In the genomic region with DNA sequence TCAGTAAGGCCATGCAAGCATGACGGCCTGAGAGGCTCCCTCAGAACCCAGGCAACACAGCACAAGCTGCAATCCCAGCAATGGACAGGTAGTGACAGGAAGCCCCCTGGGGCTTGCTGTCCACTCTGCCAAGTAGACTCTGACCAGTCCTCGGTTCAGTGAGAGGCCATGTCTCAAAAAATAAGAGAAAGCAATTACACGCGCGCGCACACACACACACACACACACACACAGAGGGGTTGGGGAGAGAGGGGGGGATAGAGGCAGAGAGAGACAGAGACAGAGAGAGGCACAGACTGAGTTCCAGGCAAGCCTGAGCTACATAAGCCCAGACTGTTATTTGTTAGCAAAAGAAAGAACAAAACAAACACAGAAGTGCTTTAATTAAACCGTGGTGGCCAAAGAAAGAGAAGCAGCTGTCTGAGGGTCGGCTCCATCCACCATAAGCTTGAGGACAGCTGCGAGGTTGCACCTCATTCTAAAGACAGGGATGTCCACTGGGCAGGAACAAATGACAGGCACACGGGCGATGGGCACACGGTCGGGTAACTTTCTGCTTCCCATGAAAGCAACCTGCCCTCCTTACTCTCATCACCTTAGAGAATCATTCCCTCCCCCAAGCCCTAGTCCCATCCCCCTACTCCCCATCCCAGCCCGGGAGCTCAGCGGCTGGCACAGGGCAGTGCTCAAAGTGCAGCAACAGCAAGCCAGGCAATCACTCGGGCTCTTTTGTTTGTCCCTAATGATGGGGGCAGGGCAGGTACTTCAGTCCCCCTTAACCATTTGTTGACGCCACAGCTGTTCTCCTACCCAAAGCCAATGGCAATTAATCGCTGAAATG, we compare ENCODE assay signal across 8 mouse cellular contexts. TPM values are rescaled to one million over a fixed set of nuclear protein-coding genes. Genes with fewer than 3 reads are reported as not detected.
DNase-seq lines count a peak whose midpoint lies in the region; ATAC-seq lines count a peak whose summit lies in the region.

No protein-coding gene starts in this region.

- no peaks in the 10 kb centered on the region for H3K27me3 ChIP-seq in heart, embryonic 15.5 days
- H3K27me3 ChIP-seq in limb, embryonic 10.5 days (ENCODE audit: low read depth, poor library complexity, severe bottlenecking), result no peaks in the 10 kb centered on the region
- H3K27me3 ChIP-seq in stomach, embryonic 15.5 days (replicated peaks), result no peaks in the 10 kb centered on the region

- peaks cover 35% of the 10 kb centered on the region for H3K4me1 ChIP-seq in heart, embryonic 15.5 days (replicated peaks)
- peaks cover 30% of the 10 kb centered on the region for H3K4me1 ChIP-seq in limb, embryonic 10.5 days
- H3K4me1 ChIP-seq in stomach, embryonic 15.5 days, result peaks cover 15% of the 10 kb centered on the region

- 32% methylated on average over 18 of the region's 18 CpGs for WGBS in heart, embryonic 15.5 days
- WGBS in limb, embryonic 10.5 days, result 28% methylated on average over 18 of the region's 18 CpGs
- 31% methylated on average over 18 of the region's 18 CpGs for WGBS in stomach, embryonic 15.5 days

- peak; percentile 11 for DNase-seq in ES-CJ7 (ENCODE audit: low read depth, low spot score)
- DNase-seq in cerebellum, adult 9-10 months, result peak; percentile 33
- peak; percentile 44 for DNase-seq in limb, embryonic 10.5 days (ENCODE audit: low spot score)
- DNase-seq in adrenal gland, adult 8-10 months, result no peak
- DNase-seq in gastrocnemius, postnatal 10 days, result no peak
- DNase-seq in left cerebral cortex, adult 18-20 months (ENCODE audit: low spot score in 2 of 2), result no peak

- H3K9ac ChIP-seq in heart, embryonic 15.5 days, result no peak overlapping the region
- no peak overlapping the region for H3K9ac ChIP-seq in stomach, embryonic 15.5 days

- H3K4me2 ChIP-seq in heart, embryonic 15.5 days, result peak overlapping the region; percentile 46
- no peak overlapping the region; the same call in 1 of the 2 replicates for H3K4me2 ChIP-seq in stomach, embryonic 15.5 days

- no peak; the same call in 1 of the 2 replicates for ATAC-seq in heart, embryonic 15.5 days (replicated peaks; ENCODE audit: insufficient number of reproducible peaks, insufficient read depth, low FRiP score, low read depth)
- ATAC-seq in stomach, embryonic 15.5 days (ENCODE audit: insufficient read depth, low FRiP score, low read depth), result peak; percentile 66; the same call in 1 of the 2 replicates

- H3K36me3 ChIP-seq in heart, embryonic 15.5 days, result no peaks in the 10 kb centered on the region
- H3K36me3 ChIP-seq in limb, embryonic 10.5 days, result peaks cover 28% of the 10 kb centered on the region
- H3K36me3 ChIP-seq in stomach, embryonic 15.5 days, result no peaks in the 10 kb centered on the region

- H3K4me3 ChIP-seq in heart, embryonic 15.5 days, result 0 out of 2 replicates have a peak overlapping the region, but pooled peaks have one; percentile 6
- H3K4me3 ChIP-seq in limb, embryonic 10.5 days, result peak overlapping the region; percentile 32
- H3K4me3 ChIP-seq in stomach, embryonic 15.5 days (replicated peaks), result no peak overlapping the region

- H3K9me3 ChIP-seq in heart, embryonic 15.5 days (replicated peaks), result no peaks in the 10 kb centered on the region
- no peaks in the 10 kb centered on the region for H3K9me3 ChIP-seq in limb, embryonic 10.5 days (replicated peaks)
- no peaks in the 10 kb centered on the region for H3K9me3 ChIP-seq in stomach, embryonic 15.5 days

- 0 out of 2 replicates have a peak overlapping the region, but pooled peaks have one; percentile 46 for H3K27ac ChIP-seq in heart, embryonic 15.5 days
- peak overlapping the region; percentile 71 for H3K27ac ChIP-seq in limb, embryonic 10.5 days
- no peak overlapping the region for H3K27ac ChIP-seq in stomach, embryonic 15.5 days

RNA-seq across cellular contexts. Expression of gene Jam3, which starts 6.4 kb away (rescaled TPM):
- polyA plus RNA-seq in heart, embryonic 15.5 days (2015; fragmentation: Nextera tagmentation; extraction: Ambion mirVana), result 41.9 and 44.6 TPM in 2 replicates
- 82.4 and 97.9 TPM in 2 replicates for polyA plus RNA-seq in limb, embryonic 10.5 days (2016; fragmentation: Nextera tagmentation; extraction: Ambion mirVana)
- 54.8 and 56.9 TPM in 2 replicates for polyA plus RNA-seq in stomach, embryonic 15.5 days (2015; fragmentation: Nextera tagmentation; extraction: Ambion mirVana)
- total RNA-seq in adrenal gland, adult 8-10 months (2022), result 10 to 100 TPM; 40.4 to 55.7 (median 47.1) TPM
- 10 to 100 TPM; 28.7 to 34.4 TPM for total RNA-seq in gastrocnemius, postnatal 10 days (2021)
- 10 to 100 TPM; 27.3 to 32.7 TPM for total RNA-seq in left cerebral cortex, adult 18-20 months (2021)

Comparison
In these comparisons a context has a peak if more than half of its experiments do, and no peak if none do; other contexts are left out.
1. DNase-seq: peak in ES-CJ7 (single experiment), cerebellum, adult 9-10 months (single experiment) and limb, embryonic 10.5 days (single experiment); none in adrenal gland, adult 8-10 months (single experiment), gastrocnemius, postnatal 10 days (single experiment) and left cerebral cortex, adult 18-20 months (0 of 2).